Mouse (Mus musculus) heart, adult 2 months (tissue): ENCODE data around the gene Agbl3. TPM values are rescaled to one million over a fixed set of nuclear protein-coding genes. Genes with fewer than 3 reads are reported as not detected.

Experiments used
- DNase-seq, 2 experiments: peaks; one replicate each; pipeline ENCODE4 v3.0.0; 2021
- H3K27ac ChIP-seq: fragments of 200-600 bp; 2 replicates; pipeline ENCODE4 v1.8.1; 2022
- H3K27me3 ChIP-seq: fragments of 200-500 bp; 2 replicates; pipeline ENCODE4 v1.6.1; 2012; ENCODE audit warnings: mild to moderate bottlenecking, low read length, inconsistent platforms, mixed read lengths; ENCODE audit not compliant: control insufficient read depth, insufficient read depth
- H3K36me3 ChIP-seq: fragments of 200-500 bp; 2 replicates; pipeline ENCODE4 v1.6.1; 2012; ENCODE audit warnings: low read length, inconsistent platforms; ENCODE audit not compliant: control insufficient read depth, insufficient read depth
- H3K4me1 ChIP-seq: fragments of 200-500 bp; 2 replicates; pipeline ENCODE4 v1.6.1; 2011; ENCODE audit warnings: low read length; ENCODE audit not compliant: control insufficient read depth, insufficient read depth
- H3K4me3 ChIP-seq: fragments of 200-600 bp; 2 replicates; pipeline ENCODE4 v1.8.1; 2022
- H3K79me2 ChIP-seq: fragments of 200-500 bp; replicated peaks from 2 replicates; pipeline ENCODE4 v1.6.1; 2012; ENCODE audit warnings: mild to moderate bottlenecking, inconsistent platforms, low read length, moderate library complexity, mixed read lengths; ENCODE audit not compliant: control insufficient read depth, insufficient read depth
- H3K9ac ChIP-seq: fragments of 200-500 bp; 2 replicates; pipeline ENCODE4 v1.6.1; 2012; ENCODE audit warnings: low read depth, mild to moderate bottlenecking, control low read depth, inconsistent platforms, low read length, mixed read lengths
- CTCF ChIP-seq: fragments of 200-600 bp; IDR thresholded peaks from 2 replicates; pipeline ENCODE4 v1.8.1; 2022; ENCODE audit warnings: antibody characterized with exemption, mild to moderate bottlenecking, moderate library complexity
- EP300 ChIP-seq: fragments of 200-500 bp; IDR thresholded peaks from 2 replicates; pipeline ENCODE4 v1.6.1; 2011; ENCODE audit warnings: low read depth, low read length, control low read depth; ENCODE audit not compliant: insufficient read depth
- POLR2A ChIP-seq: fragments of 200-500 bp; IDR thresholded peaks from 2 replicates; pipeline ENCODE4 v1.6.1; 2011; ENCODE audit warnings: mild to moderate bottlenecking, low read depth, low read length, control low read depth; ENCODE audit not compliant: insufficient read depth
- WGBS: fragments of 180-500 bp; shearing (Covaris S2); methylation state at CpG from one replicate; pipeline ENCODE4 v1.1.7; 2018; 5-methylcytosine and 5-hydroxymethylcytosine counted together
- intact Hi-C: fragments of 180-260 bp; cut with DNase I; formaldehyde crosslinking; loops from one replicate; pipeline ENCODE4 v1.15.1; 2025
- polyA plus RNA-seq: library from polyadenylated mRNA; depleted of rRNA; stranded (reverse); fragments of >200 nt; gene quantifications from 2 replicates; pipeline ENCODE4 v1.2.3, GENCODE M21; 2012
- total RNA-seq, 2 experiments: library from RNA; stranded (reverse); gene quantifications; 2 replicates each; pipeline ENCODE4 v1.2.3; 2021

The Agbl3 gene
- total and polyA plus RNA-seq, 3 experiments: 2.5 to 3.7 (median 2.6) TPM

DNA sequence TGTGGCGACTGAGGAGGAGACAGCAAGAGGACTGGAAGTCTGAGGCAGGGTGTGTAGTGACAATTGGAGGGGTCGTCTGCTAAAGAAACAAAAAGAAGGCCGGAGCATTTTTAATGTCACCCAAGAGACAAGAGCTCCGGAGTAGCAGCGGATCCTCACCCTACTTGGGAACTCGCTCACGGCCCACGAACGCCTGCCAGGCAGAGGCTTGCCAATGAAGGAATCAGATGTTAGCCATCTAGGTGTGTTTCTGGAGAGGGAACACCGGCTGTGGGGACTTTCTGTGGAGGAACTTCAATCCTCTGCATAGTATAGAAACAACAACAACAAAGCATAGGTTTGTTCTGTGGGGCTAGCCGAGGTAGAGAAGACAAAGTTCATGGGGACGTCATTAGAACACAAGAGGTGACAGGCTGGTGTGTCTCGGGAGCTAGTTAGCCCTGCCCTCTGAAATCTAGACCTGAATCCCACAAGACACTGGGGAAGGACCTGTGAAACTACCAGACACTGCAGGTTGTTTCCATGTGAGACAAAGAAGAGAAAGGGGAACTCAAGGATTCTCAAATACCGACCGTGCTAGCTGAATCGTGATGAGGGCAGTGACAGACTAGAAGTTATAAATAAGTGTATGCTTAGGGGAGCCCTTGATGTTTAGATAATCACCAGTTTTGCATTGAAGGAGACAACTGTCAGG is 87.2 kb downstream of the Agbl3 start:
- DNase-seq: peak in 1 of 2 experiments; percentile 38
- H3K36me3 ChIP-seq: peaks cover 7% of the 10 kb centered on the region
- TF ChIP-seq POLR2A (no peak), CTCF (no peak), EP300 (no peak)
- H3K4me3 ChIP-seq: peak overlapping the region; percentile 42
- intact Hi-C loops: no loop called here
- peaks cover 30% of the 10 kb centered on the region for H3K4me1 ChIP-seq
- 57% methylated on average over 16 of the region's 16 CpGs for WGBS
- peak overlapping the region; percentile 68 for H3K9ac ChIP-seq
- no peaks in the 10 kb centered on the region for H3K79me2 ChIP-seq
- H3K27me3 ChIP-seq: no peaks in the 10 kb centered on the region
- peak overlapping the region; percentile 97 for H3K27ac ChIP-seq

DNA sequence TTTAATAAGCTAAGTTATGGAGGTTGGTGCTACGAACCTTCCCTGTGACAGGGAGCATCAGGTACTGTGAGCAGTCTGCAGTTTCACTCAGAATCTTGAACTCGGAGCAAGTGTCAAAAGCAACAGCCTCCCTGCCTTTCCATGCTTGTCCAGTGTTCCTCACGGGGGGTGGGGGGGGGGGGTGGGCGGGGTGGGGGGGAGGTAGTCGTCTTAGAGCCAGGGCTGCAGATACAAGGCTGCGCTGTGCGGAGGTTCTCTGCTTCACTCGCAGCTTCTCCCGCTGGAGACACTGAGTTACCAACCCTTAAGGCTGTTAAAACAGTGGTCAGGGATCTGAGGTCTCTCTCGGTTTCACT is 87.7 kb downstream of the Agbl3 start:
- TF ChIP-seq EP300: no peak
- no peak for TF ChIP-seq POLR2A
- TF ChIP-seq CTCF: no peak
- Histone ChIP-seq H3K4me1 (peaks cover 35% of the 10 kb centered on the region), H3K27me3 (no peaks in the 10 kb centered on the region), H3K79me2 (no peaks in the 10 kb centered on the region), H3K4me3 (peak overlapping the region; percentile 42), H3K36me3 (peaks cover 9% of the 10 kb centered on the region), H3K9ac (peak overlapping the region; percentile 68), H3K27ac (peak overlapping the region; percentile 97)
- WGBS: 50% methylated on average over 9 of the region's 10 CpGs
- DNase-seq: peak in 1 of 2 experiments; percentile 23
- intact Hi-C loops: no loop called here

DNA sequence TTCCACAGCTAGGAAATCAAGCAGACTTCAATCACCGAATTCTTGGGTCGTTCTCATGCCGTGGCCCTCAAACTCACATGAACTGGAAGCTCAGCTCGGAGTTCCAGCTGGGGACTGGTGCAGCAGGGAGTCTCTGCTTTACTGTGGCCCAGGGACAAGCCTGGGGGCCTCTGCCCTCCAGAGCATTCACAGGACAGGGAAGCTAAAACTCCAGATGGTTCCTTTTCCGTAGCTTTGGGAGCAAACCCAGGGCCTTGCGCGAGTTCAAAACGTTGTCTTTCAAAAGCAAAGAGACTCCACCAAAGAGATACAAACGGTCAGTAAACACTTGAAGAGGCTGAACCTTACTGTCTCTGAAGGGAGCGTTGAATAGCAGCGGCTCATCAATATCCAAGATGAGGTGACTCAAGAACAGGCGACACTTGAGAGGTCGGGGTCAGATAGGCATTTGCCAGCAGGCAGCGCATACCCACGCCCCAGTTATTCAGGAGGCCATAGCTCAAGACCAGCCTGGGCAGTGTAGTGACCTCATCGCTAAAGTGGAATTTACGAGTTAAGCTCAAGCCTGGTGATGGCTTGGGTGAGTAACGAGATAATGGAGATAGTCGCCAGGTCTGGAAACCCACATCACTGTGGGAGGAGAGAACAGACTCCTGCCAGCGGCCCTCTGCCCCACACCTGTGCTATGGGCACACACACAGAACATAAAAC is 88.4 kb downstream of the Agbl3 start:
- Histone ChIP-seq H3K4me3 (peak overlapping the region; percentile 4), H3K27me3 (no peaks in the 10 kb centered on the region), H3K27ac (peak overlapping the region; percentile 97), H3K36me3 (peaks cover 16% of the 10 kb centered on the region), H3K4me1 (peaks cover 39% of the 10 kb centered on the region), H3K9ac (peak overlapping the region; percentile 53), H3K79me2 (no peaks in the 10 kb centered on the region)
- TF ChIP-seq POLR2A (0 out of 2 replicates have a peak, but pooled peaks have one; percentile 40), CTCF (no peak), EP300 (0 out of 2 replicates have a peak, but pooled peaks have one; percentile 28)
- DNase-seq: peak; percentile 49 to 56
- intact Hi-C loops: no loop called here
- 49% methylated on average over 20 of the region's 20 CpGs for WGBS

DNA sequence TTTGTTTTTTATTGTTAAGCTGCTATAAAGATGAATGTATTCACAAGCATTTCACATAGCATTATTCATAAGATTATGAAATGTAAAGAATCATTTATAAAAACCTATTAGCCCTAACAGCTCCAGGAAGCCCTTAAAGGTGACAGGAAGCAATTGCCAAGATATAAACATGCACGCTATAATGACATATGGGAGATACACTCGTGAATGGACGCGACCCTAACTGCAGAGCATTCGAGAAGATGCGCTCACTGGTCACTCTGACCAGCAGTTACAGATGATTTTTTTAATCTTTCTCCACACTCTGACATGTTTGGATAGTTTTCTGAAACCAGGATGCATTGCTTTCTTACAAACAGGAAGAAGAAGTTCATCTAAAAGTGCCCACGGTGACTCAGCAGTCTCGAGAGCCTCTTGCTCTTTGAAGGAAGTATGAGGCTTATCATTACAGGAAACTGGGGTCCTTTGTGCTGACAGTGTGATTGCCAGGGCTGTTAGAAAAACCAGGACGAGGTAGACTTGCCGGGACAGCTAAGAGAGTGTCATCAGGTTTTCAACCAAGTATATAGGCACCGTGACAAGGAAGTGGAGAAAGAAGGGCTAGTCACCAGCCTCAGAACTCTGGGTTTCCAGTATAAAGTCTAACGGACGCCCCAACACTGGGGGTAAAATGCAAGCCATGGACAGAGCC is 89.1 kb downstream of the Agbl3 start:
- Histone ChIP-seq H3K27ac (peak overlapping the region; percentile 97), H3K4me3 (peak overlapping the region; percentile 4; the same call in 1 of the 2 replicates), H3K4me1 (peaks cover 40% of the 10 kb centered on the region), H3K79me2 (no peaks in the 10 kb centered on the region), H3K36me3 (peaks cover 17% of the 10 kb centered on the region), H3K27me3 (no peaks in the 10 kb centered on the region), H3K9ac (0 out of 2 replicates have a peak overlapping the region, but pooled peaks have one; percentile 0)
- intact Hi-C loops: no loop called here
- TF ChIP-seq POLR2A: no peak
- WGBS: 41% methylated on average over 13 of the region's 13 CpGs
- DNase-seq: peak in 1 of 2 experiments; percentile 55

DNA sequence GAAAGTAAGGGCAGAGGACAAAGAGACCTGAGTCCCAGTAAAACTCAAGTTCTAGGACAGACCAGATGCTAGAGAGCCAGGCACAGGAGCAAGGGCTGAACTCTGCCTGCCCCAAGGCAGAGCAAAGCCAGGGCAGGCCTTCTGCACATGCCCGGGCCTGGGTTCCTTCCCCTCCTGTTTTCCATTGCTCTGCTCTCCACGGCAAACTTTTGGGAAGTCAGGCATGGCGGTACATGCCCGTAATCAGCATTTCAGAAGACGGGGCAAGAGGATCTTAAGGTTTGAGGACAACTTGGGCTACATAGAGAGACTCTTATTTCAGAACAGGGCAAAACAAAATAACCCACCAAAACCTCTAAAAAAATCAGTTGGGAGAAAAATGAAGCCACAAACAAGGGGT is 89.9 kb downstream of the Agbl3 start:
- no peak for TF ChIP-seq CTCF
- TF ChIP-seq EP300: no peak
- TF ChIP-seq POLR2A: no peak
- DNase-seq: no peak
- no peak overlapping the region for H3K4me3 ChIP-seq
- no peaks in the 10 kb centered on the region for H3K79me2 ChIP-seq
- H3K36me3 ChIP-seq: peaks cover 17% of the 10 kb centered on the region
- WGBS: 65% methylated on average over 5 of the region's 5 CpGs
- H3K27me3 ChIP-seq: no peaks in the 10 kb centered on the region
- peaks cover 44% of the 10 kb centered on the region for H3K4me1 ChIP-seq
- intact Hi-C loops: no loop called here
- H3K9ac ChIP-seq: no peak overlapping the region
- H3K27ac ChIP-seq: peak overlapping the region; percentile 97

DNA sequence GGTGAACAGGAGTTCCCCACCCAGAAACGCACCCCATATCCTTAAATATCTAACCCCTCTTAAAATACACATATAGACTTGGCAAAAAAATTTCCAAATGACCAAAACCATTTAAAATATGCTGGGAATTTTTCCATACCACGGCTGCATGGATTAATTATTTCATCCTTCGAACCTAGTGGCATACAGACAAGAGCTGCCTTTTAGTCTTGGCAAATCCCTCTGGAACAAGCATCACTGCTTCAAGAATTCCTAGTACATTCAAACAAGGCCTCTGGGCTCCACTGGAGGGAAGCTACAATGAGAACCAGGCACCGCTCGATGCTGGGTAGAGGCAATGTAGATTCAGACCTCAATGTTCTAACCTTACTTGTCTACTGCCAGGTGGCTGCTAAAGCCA is 90.5 kb downstream of the Agbl3 start:
- DNase-seq: no peak
- peaks cover 17% of the 10 kb centered on the region for H3K36me3 ChIP-seq
- WGBS: 68% methylated on average over 5 of the region's 5 CpGs
- peaks cover 46% of the 10 kb centered on the region for H3K4me1 ChIP-seq
- intact Hi-C loops: no loop called here
- peak overlapping the region; percentile 36; the same call in 1 of the 2 replicates for H3K27ac ChIP-seq
- no peak overlapping the region for H3K4me3 ChIP-seq
- no peaks in the 10 kb centered on the region for H3K27me3 ChIP-seq
- H3K9ac ChIP-seq: no peak overlapping the region
- TF ChIP-seq EP300: no peak
- no peak for TF ChIP-seq POLR2A
- H3K79me2 ChIP-seq: no peaks in the 10 kb centered on the region
